Mouse (Mus musculus): Measurements from ENCODE around the gene Cpn1.

GRCm38 (mm10) chr19:43998802-43999527 lies 12.6 kb upstream of the Cpn1 start:
- TF ChIP-seq CTCF (IDR thresholded peaks at IDR 0.05): no peak
- no peak for TF ChIP-seq EP300 (IDR thresholded peaks at IDR 0.05)

Measured in lung, postnatal 0 days (tissue).